Mouse (Mus musculus): ENCODE results near the gene Napa.

The Napa gene

DNA sequence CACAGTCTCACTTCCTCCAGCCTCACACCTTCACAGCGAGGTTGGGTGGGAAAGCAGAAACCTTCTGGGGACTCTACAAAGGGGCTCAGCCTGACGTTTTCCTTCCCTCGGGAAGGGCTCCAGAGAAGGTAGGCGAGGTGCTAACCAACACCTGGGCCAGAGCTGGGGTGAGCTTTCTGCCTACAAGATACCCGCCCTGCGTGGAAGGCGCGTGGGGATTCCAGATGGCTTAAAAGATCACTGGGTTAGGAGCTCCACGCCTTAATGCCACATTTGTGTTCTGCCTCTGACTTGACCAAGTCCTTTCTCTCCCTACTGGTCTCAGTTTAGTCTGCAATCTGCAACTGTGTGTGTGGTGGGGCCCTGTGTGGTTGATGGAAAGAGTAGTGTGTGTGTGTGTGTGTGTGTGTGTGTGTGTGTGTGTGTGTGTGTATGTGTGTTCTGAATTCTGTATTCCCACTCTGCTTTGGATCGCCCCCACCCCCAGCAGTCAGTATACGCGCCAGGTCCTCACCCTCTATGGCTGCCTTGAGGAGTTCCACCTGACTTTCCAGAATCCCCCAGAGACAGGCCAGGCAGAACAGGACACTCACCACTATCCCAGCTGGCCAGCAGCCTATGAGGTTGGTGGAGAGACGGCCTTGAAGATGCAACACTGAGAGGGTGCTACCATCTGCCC is 32.8 kb downstream of the Napa start:
- in situ Hi-C loops (cut with MboI, MseI) = no loop called here

DNA sequence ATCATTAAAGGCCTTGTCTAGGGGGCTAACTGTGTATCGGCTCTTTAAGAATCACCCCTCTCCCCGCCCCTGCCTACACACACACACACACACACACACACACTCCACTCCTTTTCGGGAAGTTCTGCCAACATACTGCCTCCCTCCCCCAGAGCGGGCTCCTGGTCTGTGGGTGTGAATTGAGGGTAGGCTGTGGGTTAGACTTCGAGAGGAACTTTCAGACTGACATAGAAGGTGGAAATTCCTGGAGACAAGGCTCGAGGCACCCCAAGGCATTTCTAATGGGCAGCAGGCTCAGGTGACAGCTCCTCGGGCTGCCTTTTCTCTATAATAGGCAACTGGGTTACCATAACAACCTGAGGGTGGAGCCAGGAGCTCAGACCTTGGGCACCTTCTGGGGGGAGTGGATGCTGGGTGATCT is 33.9 kb downstream of the Napa start:
- in situ Hi-C loops (cut with MboI, MseI) = no loop called here

DNA sequence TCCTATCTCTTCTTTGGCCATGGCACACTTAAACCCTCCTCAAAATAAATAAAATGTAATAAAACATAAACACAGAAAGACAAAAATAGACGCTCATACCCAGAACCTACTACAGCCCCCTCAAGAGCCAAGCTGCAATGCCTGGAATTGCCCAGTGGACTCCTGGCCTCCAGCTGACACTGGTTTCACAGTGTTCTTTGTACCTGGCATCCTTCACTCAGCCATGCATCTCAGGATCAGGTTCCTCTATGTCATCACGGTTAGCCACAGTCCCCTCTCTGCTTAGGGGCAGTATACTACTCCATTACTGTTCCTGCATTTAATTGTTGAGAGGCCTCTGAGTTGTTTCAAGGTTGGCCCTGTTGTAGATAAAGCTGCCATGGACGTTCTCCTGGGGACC is 34.7 kb downstream of the Napa start:
- in situ Hi-C loops (cut with MboI, MseI) = no loop called here

DNA sequence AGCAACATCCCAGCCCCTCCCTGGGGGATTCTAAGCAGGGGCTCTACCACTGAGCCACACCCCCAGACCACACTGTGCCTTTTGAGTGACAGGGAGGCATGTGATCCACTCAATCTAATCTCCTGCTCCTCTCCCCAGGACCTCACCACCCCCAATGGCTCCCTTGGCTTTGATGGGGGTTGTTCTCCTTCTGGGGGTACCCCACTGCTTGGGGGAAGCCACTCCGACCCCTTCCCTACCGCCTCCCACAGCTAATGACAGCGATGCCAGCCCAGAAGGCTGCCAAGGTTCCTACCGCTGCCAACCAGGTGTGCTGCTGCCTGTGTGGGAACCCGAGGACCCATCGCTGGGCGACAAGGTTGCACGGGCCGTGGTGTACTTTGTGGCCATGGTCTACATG is 35.4 kb downstream of the Napa start:
- in situ Hi-C loops (cut with MboI, MseI) = no loop called here

DNA sequence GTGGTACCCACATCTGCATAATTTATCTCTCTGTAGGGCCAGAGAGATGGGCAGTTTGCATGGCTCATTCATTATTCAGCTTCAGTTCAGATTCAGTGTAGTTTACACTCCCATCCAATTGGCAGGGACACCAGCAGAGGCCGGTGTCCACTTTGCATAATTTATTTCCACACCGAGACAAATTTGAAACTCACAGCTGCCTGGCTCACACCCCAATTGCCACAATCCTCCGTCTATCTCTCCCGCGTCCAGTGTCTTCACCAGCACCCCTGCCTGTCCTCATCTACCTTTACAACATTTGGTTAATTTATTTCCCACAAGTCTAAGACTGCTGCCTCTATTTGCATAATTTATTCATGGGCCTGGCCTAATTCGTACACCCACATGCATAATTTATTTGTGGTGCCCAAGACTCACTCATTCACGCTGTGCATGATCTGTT is 36.7 kb downstream of the Napa start:
- in situ Hi-C loops (cut with MboI, MseI) = no loop called here

DNA sequence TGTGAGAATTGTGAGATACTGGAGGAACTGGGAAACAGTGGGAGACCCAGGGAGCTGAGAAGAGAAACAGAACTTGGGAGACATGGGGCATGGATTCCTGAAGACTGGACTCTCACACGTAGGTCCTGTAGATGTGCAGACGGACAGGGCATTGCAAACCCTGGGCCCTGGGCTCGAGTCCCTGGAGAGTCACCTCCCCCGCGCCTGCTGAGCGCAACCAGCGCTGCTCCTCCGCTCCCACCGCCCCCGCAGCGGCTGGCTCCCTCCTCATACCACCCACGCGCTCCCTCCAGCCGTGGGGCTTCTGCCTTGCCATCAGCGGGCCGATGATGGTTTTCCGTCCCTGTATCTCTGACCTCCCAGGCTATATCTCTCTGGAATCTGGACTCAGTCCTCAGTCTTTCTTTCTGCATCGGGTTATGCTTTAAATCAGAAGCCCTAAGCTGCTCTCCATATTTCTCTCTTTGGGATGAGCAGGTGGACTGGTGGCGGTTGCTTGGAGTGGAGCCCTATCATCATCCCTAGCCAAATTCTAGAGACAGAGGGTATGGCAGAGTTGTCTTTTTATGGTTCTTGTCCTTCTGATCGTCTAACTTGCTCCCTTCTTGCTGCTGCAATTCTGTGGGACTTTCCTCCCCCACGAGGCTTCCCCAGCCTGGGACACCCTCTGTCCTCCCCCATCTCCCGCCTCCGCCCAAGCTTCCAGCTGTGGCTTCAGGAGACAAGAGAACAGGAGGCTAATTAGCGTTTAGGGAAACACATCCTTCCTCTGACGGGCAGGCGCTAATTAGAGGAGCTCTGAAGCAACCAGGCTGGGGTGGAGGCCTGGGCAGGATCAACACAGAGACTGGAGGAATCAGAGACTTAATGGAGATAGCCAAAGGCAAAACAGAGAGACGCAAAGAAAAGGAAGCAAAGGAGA is 48.5 kb downstream of the Napa start:
- in situ Hi-C loops (cut with MboI, MseI) = loop anchor here (5.0 kb wide), 2 partner anchors 36 to 64 kb away; no protein-coding TSS in a partner anchor

DNA sequence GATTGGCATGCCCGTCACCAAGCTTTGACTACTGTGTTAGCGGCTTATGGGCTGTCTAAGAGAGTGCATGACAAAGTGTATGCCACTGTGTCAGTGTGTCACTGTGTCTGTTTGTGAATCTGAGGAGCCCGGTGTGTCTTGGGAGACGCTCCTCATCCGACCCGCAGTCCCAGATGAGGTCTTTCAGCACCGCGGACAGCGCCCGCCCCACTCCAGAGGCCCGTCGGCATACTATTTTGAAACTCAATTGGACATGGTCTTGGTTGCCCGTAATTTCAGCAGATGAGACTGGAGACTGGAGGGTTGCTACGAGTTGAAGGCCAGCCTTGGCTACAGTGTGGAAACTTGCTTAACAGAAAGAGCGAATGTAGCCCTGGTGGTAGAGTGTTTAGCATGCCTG is 49.4 kb downstream of the Napa start:
- in situ Hi-C loops (cut with MboI, MseI) = loop anchor here (5.0 kb wide), 2 partner anchors 35 to 65 kb away; no protein-coding TSS in a partner anchor

DNA sequence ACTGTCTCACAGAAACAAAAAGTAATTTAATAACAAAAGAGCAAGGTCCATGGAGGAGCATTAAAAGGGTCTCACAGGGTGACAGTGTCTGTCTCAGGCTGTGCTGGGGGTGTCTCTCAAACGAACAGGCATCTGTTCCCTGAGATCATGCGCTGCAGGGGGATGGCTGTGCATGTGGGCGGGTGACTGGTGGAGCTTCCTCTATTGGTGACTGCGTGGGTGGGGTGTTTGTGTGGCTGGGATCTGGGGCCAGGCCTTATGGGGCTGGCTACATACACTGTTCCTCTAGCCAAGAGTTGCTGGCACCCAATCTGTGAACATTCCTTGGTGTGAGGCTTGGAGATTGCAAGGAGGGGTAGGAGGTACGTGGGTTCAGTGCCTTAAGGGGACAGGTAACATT is 51.0 kb downstream of the Napa start:
- in situ Hi-C loops (cut with MboI, MseI) = loop anchor here (5.0 kb wide), 2 partner anchors 33 to 67 kb away; no protein-coding TSS in a partner anchor

DNA sequence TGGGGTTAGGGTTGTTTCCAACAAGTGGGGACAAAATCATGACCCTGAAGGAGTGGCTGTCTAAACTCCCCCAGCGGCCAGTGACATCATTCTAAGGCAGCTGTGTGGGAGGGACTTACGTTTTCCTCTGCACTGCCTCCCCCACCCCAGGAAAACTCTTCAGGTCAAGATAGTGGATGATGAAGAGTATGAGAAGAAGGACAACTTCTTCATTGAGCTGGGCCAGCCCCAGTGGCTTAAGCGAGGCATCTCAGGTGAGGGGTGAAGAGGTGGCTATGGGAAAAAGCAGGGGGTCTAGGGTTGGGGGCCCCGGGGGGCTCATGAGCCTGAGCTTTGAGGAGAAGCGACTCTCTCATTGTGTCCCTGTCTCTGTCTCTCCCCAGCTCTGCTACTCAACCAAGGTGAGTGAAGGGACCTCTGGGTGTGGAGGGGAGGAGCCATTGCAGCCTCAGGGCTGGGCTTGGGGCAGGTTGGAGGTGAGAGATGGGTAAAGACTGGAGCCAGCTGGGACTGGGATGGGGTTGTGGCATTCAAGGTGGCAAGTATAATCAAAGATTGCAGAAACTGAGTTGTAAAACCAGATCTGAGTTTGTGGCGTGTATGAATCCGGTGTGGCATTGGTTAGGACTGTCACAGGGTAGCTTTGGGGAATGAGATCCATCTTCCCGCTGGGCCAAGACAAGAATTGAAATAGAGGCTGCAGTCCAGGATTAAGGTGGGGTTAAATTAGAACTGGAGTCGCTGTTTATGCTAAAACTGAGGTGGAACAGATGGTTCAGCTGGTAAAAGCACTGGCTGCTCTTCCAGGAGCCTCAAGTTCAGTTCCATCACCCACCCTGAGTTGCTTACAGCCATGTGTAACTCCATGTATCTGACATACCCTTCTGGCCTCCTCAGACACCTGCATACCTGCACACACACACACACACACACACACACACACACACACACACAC is 52.2 kb downstream of the Napa start:
- in situ Hi-C loops (cut with MboI, MseI) = no loop called here

DNA sequence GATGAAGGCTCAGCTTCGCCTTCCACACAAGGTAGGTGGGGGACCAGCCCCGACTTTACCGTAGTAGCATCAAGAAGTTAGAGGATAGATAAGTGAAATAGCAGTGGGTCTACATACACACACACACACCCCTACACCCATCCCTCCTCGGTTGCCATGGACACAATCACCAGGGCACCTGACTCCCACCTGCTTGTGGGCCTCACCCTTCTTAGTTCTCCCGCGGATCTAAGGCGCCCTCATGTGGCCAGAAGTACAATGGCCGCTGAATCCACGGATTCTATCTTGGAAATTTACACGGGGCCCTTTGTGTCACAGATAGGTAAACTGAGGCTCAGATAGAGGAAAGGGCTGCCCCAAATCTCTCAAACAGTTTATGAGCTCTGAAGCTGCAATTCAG is 55.3 kb downstream of the Napa start:
- in situ Hi-C loops (cut with MboI, MseI) = no loop called here

DNA sequence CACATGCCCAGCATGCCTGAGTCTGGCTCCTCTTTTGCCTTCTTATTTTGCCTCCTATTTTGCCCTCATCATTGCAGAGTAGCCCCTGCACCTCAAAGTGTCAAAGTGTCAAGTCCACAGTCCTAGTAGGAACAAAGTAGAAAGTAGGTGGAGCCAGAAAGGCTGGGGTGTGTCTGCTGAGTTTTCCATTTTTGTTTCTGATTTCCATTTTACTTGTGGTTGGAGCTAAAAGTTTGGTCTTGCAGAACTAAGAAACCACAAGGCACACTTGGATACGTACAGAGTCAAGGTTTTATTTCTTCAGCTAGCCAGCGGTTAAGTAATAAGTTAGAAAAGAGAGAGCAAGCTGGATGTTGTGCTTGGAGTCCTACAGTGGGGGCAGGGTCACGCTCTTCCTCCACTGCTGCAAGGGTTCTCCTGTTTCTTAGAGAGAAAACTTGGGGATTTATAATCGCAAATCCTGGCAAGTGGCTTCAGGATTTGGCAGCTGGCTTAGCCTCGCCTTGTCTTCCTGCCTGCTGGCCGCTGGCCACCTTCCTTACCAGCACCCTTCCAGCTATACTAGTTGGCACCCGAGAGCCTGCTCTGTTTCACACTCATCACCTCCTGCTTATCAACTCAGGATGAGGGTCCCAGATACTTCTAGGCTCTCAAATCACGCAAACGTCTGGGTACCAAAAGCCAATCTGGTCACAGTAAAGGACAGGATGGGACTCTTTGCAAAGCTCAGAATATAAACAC is 57.0 kb downstream of the Napa start:
- in situ Hi-C loops (cut with MboI, MseI) = no loop called here

DNA sequence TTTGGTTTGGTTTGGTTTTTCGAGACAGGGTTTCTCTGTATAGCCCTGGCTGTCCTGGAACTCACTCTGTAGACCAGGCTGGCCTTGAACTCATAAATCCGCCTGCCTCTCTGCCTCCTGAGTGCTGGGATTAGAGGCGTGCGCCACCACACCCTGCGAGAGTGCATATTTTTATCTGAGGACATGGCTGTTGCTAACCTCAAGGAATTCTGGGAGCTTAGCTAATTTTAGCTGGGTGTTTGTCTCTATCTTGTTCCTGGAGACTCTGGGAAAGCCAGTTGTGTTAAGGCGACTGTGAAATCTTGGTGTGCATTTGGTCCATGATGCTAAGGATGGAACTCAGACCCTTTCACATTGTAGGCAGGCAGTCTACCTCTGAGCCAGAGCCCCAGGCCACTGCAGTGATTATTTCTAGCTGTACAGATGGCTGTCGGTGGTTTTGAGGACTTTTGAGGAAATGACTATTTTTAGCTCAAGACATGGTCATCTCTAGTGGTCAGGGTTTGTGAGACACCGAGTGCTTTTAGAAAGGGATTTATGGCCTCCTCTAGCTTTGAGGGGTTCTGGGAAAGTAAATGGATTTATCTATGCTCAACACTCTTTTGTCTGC is 58.0 kb downstream of the Napa start:
- in situ Hi-C loops (cut with MboI, MseI) = no loop called here

DNA sequence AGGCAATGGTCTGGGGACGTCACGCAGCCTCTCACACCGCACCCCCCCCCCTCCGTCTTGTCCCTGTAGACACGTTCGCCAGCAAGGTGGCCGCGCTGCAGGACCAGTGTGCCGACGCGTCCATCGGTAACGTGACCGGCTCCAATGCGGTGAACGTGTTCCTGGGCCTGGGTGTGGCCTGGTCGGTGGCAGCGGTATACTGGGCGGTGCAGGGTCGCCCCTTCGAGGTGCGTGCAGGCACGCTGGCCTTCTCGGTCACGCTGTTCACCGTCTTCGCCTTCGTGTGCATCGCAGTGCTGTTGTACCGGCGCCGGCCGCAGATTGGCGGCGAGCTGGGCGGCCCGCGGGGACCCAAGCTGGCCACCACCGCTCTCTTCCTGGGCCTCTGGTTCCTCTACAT is 60.5 kb downstream of the Napa start:
- in situ Hi-C loops (cut with MboI, MseI) = no loop called here

DNA sequence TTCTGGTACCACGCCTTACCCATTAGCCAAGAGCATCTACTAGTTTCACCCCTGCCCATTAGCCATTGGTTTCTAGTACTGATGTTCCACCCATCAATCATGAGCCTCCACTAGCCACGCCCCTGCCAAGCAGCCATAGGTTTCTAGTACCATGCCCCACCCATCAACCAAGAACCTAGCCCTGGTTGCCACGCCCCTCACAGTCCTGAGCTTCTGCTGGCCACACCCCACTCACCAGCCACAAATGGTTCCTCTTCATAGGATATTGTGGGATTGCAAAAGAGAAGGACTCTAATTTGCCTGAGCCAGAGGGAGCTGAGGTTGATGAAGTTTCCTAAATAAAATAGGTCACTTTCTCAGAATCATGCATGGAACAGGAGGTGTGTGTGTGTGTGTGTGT is 62.4 kb downstream of the Napa start:
- in situ Hi-C loops (cut with MboI, MseI) = no loop called here

DNA sequence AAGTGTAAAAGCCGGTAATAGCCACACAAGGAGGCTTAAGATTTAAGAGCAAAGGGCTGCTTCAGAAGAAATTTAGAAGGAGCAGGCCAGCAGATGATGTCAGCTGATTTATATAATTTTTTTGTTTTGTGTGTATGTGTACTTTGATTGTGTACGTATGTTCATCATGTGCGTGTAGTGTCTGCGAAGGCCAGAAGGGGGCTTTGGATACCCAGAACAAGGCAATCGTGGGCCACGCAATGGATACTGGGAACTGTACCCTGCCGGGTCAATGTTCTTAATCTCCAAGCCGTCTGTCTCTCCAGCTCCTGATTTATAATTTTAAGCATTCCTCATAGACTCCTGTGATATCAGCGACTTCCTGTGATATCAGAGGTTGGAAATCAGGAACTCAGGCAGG is 63.0 kb downstream of the Napa start:
- in situ Hi-C loops (cut with MboI, MseI) = no loop called here

DNA sequence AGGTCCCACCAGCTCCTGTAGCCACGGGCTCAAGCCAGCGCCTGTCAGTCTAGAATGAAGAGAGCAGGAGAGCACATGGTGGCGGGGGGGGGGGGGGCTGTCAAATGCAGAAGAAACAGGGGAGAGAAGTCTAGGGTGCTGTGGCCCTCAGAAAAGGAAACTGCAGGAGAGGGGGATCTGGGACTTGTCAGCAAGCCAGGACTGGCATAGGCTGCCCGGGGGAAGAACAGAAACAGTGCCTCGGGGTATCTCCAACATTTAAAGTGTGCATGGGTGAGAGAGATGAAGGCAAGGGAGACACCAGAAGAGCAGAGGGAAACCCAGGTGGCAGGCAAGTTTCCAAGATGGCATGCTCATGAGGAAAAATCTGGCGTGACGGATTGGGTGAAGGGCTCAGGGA is 63.8 kb downstream of the Napa start:
- in situ Hi-C loops (cut with MboI, MseI) = no loop called here
